Mouse (Mus musculus) CD8-positive naive resting alpha-beta T cell, adult 2 months (primary cell): ENCODE measurements around the gene Kctd2.
"Not testable (repeated sequence)": the region's sequence is repeated elsewhere in the genome, so short reads cannot be mapped to it uniquely, and the experiment has no call there.

ENCODE experiments used
- DNase-seq, 2 experiments: peaks; one replicate each; pipeline ENCODE4 v3.0.0; 2022; ENCODE audit warnings: low read depth in 2 of 2, low spot score in 2 of 2

Kctd2 gene

GRCm38 (mm10) chr11:115473626-115474275, 53.8 kb downstream of the Kctd2 start:
- DNase-seq: peak; percentile 92 to 95

- peak; percentile 87 to 92 for DNase-seq
Measured at GRCm38 (mm10) chr11:115475025-115475757, 55.3 kb downstream of the Kctd2 start, which contains the start of gene Armc7. Armc7 (plus strand) TSS chr11:115475667.

- no peak for DNase-seq
Measured at GRCm38 (mm10) chr11:115475758-115476237, 55.9 kb downstream of the Kctd2 start.

- DNase-seq: not testable (repeated sequence)
Measured at GRCm38 (mm10) chr11:115476630-115477029, 56.7 kb downstream of the Kctd2 start.

GRCm38 (mm10) chr11:115477388-115477787, 57.5 kb downstream of the Kctd2 start:
- not testable (repeated sequence) for DNase-seq

GRCm38 (mm10) chr11:115478296-115478938, 58.5 kb downstream of the Kctd2 start:
- DNase-seq: no peak
